Mouse (Mus musculus): ENCODE measurements around the gene C1qtnf1. TPM values are rescaled to one million over a fixed set of nuclear protein-coding genes. Genes with fewer than 3 reads are reported as not detected.

The C1qtnf1 gene
- polyA plus RNA-seq, 1 experiment: 10.5 TPM

- H3K4me1 ChIP-seq (ENCODE audit: control insufficient read depth, insufficient read depth, insufficient read length): peaks cover 15% of the 10 kb centered on the region
- DNase-seq (ENCODE audit: low read depth in 1 of 2, low spot score in 2 of 2): no peak
- TF ChIP-seq POLR2A (IDR thresholded peaks at IDR 0.05; ENCODE audit: low read depth, low read length) (no peak), CTCF (IDR thresholded peaks at IDR 0.05; ENCODE audit: extremely low read depth, insufficient read depth, insufficient read length, insufficient replicate concordance) (no peak)
- no peaks in the 10 kb centered on the region for H3K27me3 ChIP-seq (ENCODE audit: control insufficient read depth, insufficient read depth, low read length)
- no peak overlapping the region for H3K4me3 ChIP-seq (ENCODE audit: extremely low read depth, insufficient read depth, insufficient read length)
- no peaks in the 10 kb centered on the region for H3K36me3 ChIP-seq (ENCODE audit: control insufficient read depth, insufficient read depth, low read length)
- H3K27ac ChIP-seq (ENCODE audit: insufficient read depth, low read length): no peak overlapping the region
- WGBS: 63% methylated on average over 11 of the region's 11 CpGs
Measured at GRCm38 (mm10) chr11:118456937-118457336, 28.9 kb downstream of the C1qtnf1 start.

DNA sequence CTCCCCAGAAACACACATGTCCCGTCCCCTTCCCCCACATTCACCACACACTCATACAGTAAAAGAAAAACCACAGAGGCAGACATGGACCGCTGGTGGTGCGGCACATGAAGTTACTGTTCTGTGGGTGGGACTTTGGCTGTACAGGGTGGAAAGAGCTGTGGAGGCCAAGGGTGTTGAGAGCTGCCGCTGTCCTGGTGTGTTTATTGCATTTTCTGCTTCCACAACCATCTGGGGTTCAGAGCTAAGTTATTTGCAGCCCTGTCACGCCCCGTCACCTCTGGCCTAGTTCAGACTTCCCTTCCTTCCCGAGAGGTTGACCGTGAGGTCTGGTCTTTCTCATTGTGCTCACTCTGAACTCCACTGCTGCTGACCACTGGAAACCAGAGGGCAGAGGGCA is 31.0 kb downstream of the C1qtnf1 start:
- H3K27ac ChIP-seq (ENCODE audit: insufficient read depth, low read length): peak overlapping the region; percentile 14; the same call in 1 of the 2 replicates
- WGBS: 6% methylated on average over 8 of the region's 8 CpGs
- DNase-seq (ENCODE audit: low read depth in 1 of 2, low spot score in 2 of 2): peak in 1 of 2 experiments; percentile 30

GRCm38 (mm10) chr11:118459536-118459935 is 31.5 kb downstream of the C1qtnf1 start:
- Histone ChIP-seq H3K27me3 (ENCODE audit: control insufficient read depth, insufficient read depth, low read length) (no peaks in the 10 kb centered on the region), H3K4me3 (ENCODE audit: extremely low read depth, insufficient read depth, insufficient read length) (no peak overlapping the region), H3K36me3 (ENCODE audit: control insufficient read depth, insufficient read depth, low read length) (no peaks in the 10 kb centered on the region), H3K4me1 (ENCODE audit: control insufficient read depth, insufficient read depth, insufficient read length) (peaks cover 18% of the 10 kb centered on the region), H3K27ac (ENCODE audit: insufficient read depth, low read length) (peak overlapping the region; percentile 14; the same call in 1 of the 2 replicates)
- WGBS: 37% methylated on average over 3 of the region's 4 CpGs
- TF ChIP-seq CTCF (IDR thresholded peaks at IDR 0.05; ENCODE audit: extremely low read depth, insufficient read depth, insufficient read length, insufficient replicate concordance): no peak
- no peak for TF ChIP-seq POLR2A (IDR thresholded peaks at IDR 0.05; ENCODE audit: low read depth, low read length)
- no peak for DNase-seq (ENCODE audit: low read depth in 1 of 2, low spot score in 2 of 2)

More for the DNA sequence above, 31.0 kb downstream of the C1qtnf1 start:
- TF ChIP-seq CTCF (IDR thresholded peaks at IDR 0.05; ENCODE audit: extremely low read depth, insufficient read depth, insufficient read length, insufficient replicate concordance) (no peak), POLR2A (IDR thresholded peaks at IDR 0.05; ENCODE audit: low read depth, low read length) (no peak)
- Histone ChIP-seq H3K4me3 (ENCODE audit: extremely low read depth, insufficient read depth, insufficient read length) (no peak overlapping the region), H3K36me3 (ENCODE audit: control insufficient read depth, insufficient read depth, low read length) (no peaks in the 10 kb centered on the region), H3K4me1 (ENCODE audit: control insufficient read depth, insufficient read depth, insufficient read length) (peaks cover 18% of the 10 kb centered on the region), H3K27me3 (ENCODE audit: control insufficient read depth, insufficient read depth, low read length) (no peaks in the 10 kb centered on the region)

DNA sequence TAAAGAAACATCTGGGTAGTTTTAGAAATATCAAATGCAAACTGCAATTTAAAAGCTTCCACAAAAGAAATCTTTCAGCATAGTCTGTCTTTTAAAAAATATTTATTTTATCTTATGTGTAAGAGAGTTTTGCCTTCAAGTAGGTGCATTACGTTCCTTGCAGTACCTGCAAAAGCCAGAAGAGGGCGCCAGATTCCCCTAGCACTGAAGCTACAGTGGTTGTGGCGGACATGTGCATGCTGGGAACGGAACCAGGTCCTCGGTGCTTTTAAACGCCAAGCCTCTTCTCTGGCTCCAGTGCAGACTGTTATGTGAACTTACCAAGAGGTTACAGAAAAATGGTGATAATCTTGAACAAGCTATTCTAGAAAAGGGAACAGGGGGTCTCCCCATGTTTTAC is 32.3 kb downstream of the C1qtnf1 start:
- WGBS: 79% methylated on average over 6 of the region's 6 CpGs
- Histone ChIP-seq H3K27ac (ENCODE audit: insufficient read depth, low read length) (no peak overlapping the region), H3K27me3 (ENCODE audit: control insufficient read depth, insufficient read depth, low read length) (no peaks in the 10 kb centered on the region), H3K36me3 (ENCODE audit: control insufficient read depth, insufficient read depth, low read length) (no peaks in the 10 kb centered on the region), H3K4me3 (ENCODE audit: extremely low read depth, insufficient read depth, insufficient read length) (no peak overlapping the region), H3K4me1 (ENCODE audit: control insufficient read depth, insufficient read depth, insufficient read length) (peaks cover 18% of the 10 kb centered on the region)
- TF ChIP-seq CTCF (IDR thresholded peaks at IDR 0.05; ENCODE audit: extremely low read depth, insufficient read depth, insufficient read length, insufficient replicate concordance) (peak; percentile 56; the same call in 1 of the 2 replicates), POLR2A (IDR thresholded peaks at IDR 0.05; ENCODE audit: low read depth, low read length) (no peak)
- peak in 1 of 2 experiments; percentile 18 for DNase-seq (ENCODE audit: low read depth in 1 of 2, low spot score in 2 of 2)

DNA sequence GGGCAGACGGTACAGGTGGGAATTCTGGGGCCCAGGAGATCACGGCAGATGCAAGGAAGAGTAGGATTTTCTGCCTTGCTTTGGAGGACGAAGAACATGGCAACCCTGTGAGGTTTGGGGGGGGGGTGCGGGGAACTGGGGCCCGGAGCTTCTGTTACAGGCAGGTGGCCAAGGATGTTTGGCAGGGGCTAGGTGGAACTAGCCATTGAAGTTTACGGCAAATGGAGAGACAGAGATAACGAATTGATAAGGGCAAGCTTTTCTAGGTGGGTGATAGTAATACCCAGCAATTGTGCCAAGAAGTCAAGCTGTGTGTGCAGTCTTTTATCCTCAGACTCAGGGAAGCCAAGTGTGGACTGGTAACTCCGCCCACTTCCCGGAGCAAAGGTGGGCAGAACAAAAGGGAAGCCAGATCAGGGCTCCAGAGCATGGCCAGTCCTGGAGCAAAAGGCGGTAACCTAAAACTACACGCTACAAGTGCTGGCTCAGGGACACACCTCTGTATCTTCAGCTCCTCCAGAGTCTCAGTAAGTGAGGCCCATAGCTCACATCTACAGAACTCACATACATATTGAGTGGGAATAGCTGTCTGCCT is 39.5 kb downstream of the C1qtnf1 start:
- Histone ChIP-seq H3K4me3 (ENCODE audit: extremely low read depth, insufficient read depth, insufficient read length) (no peak overlapping the region), H3K4me1 (ENCODE audit: control insufficient read depth, insufficient read depth, insufficient read length) (no peaks in the 10 kb centered on the region), H3K36me3 (ENCODE audit: control insufficient read depth, insufficient read depth, low read length) (no peaks in the 10 kb centered on the region), H3K27ac (ENCODE audit: insufficient read depth, low read length) (no peak overlapping the region), H3K27me3 (ENCODE audit: control insufficient read depth, insufficient read depth, low read length) (no peaks in the 10 kb centered on the region)
- WGBS: 50% methylated on average over 11 of the region's 11 CpGs
- no peak for DNase-seq (ENCODE audit: low read depth in 1 of 2, low spot score in 2 of 2)
- TF ChIP-seq CTCF (IDR thresholded peaks at IDR 0.05; ENCODE audit: extremely low read depth, insufficient read depth, insufficient read length, insufficient replicate concordance) (no peak), POLR2A (IDR thresholded peaks at IDR 0.05; ENCODE audit: low read depth, low read length) (no peak)

GRCm38 (mm10) chr11:118469509-118470160 is 41.6 kb downstream of the C1qtnf1 start:
- DNase-seq (ENCODE audit: low read depth in 1 of 2, low spot score in 2 of 2): no peak
- Histone ChIP-seq H3K27ac (ENCODE audit: insufficient read depth, low read length) (no peak overlapping the region), H3K4me3 (ENCODE audit: extremely low read depth, insufficient read depth, insufficient read length) (no peak overlapping the region), H3K27me3 (ENCODE audit: control insufficient read depth, insufficient read depth, low read length) (no peaks in the 10 kb centered on the region), H3K4me1 (ENCODE audit: control insufficient read depth, insufficient read depth, insufficient read length) (no peaks in the 10 kb centered on the region), H3K36me3 (ENCODE audit: control insufficient read depth, insufficient read depth, low read length) (no peaks in the 10 kb centered on the region)
- 53% methylated on average over 10 of the region's 10 CpGs for WGBS
- TF ChIP-seq CTCF (IDR thresholded peaks at IDR 0.05; ENCODE audit: extremely low read depth, insufficient read depth, insufficient read length, insufficient replicate concordance): no peak
- no peak for TF ChIP-seq POLR2A (IDR thresholded peaks at IDR 0.05; ENCODE audit: low read depth, low read length)

All from spleen, adult 2 months (tissue).